Comparison of ENCODE assay signal across 14 mouse cellular contexts in the genomic region with DNA sequence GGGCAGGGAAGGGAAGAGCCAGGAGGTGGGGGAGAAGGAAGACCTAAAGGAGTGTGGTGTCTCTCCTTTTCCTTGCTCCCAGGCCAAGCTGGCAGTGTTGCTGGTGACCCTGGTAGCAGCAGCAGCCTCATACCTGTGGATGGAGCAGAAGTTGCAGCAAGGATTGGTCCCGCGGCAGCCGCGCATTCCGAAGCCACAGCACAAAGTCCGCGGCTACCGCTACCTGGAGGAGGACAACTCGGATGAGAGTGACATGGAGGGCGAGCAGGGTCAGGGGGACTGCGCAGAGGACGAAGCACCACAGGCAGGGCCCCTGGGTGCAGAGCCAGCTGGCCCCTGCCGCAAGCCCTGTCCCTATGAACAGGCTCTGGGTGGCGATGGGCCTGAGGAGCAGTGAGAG. TPM values are rescaled to one million over a fixed set of nuclear protein-coding genes. Genes with fewer than 3 reads are reported as not detected.
"Had no signal": no experiment of that assay in that cellular context is flagged by ENCODE, and none has a peak within 500 bp of the region (broad histone marks: within the 10 kb centered on the region; RNA-seq: fewer than 3 reads in every experiment).

No protein-coding gene starts in this region.

- H3K9me3 ChIP-seq: limb, embryonic 10.5 days; liver, embryonic 15.5 days; midbrain, embryonic 13.5 days had no signal

- H3K27ac ChIP-seq: left cerebral cortex, adult 2 months; limb, embryonic 10.5 days; liver, embryonic 15.5 days; midbrain, embryonic 13.5 days had no signal

- H3K9ac ChIP-seq: liver, embryonic 15.5 days; midbrain, embryonic 13.5 days had no signal

- H3K4me2 ChIP-seq: liver, embryonic 11.5 days; liver, embryonic 15.5 days; midbrain, embryonic 13.5 days had no signal

- DNase-seq: lung, adult 2 months; lung, postnatal 36 days; thymus, adult 18-20 months; thymus, postnatal 25 days had no signal

- ATAC-seq: intestine, embryonic 16.5 days; lung, postnatal 0 days; midbrain, embryonic 13.5 days had no signal

- H3K4me3 ChIP-seq: left cerebral cortex, adult 2 months; limb, embryonic 10.5 days; liver, embryonic 15.5 days; midbrain, embryonic 13.5 days had no signal

- H3K36me3 ChIP-seq: limb, embryonic 10.5 days; midbrain, embryonic 13.5 days had no signal

- H3K27me3 ChIP-seq: liver, embryonic 15.5 days had no signal

- H3K4me1 ChIP-seq: midbrain, embryonic 13.5 days had no signal

RNA-seq across cellular contexts. Expression of a gene that starts 9.9 kb away (rescaled TPM):
- total RNA-seq: layer of hippocampus, postnatal 25 days; midbrain, postnatal 0 days; neutrophil, adult 5-6 weeks had no signal
- polyA plus RNA-seq: intestine, embryonic 16.5 days; limb, embryonic 10.5 days; liver, embryonic 11.5 days; midbrain, embryonic 13.5 days; midbrain, postnatal 0 days had no signal

RNA-seq across cellular contexts. Expression of a gene that starts 23.6 kb away (rescaled TPM):
- total RNA-seq: neutrophil, adult 5-6 weeks had no signal
